Mouse (Mus musculus): ENCODE data around the gene Leng1.

DNA sequence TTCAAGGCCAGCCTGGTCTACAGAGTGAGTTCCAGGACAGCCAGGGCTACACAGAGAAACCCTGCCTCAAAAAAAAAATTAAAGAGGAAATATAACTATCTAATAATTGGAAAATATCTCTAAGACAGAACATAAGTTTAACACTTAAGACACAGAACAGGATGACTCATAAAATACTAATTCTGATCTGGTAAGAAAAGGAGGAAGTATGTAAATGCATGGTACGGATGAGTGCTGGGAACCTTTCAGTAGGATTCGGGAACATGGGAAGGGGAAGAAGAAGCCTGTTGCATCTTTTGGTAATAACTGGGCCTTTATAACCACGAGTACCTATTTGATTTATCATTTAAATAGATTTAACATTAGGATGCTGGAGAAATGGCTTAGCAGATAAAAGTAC, 51.6 kb downstream of the Leng1 start:
- no peak for TF ChIP-seq EP300 (IDR thresholded peaks at IDR 0.05; ENCODE audit: low read depth)
- no peak for TF ChIP-seq CTCF (IDR thresholded peaks at IDR 0.05; ENCODE audit: low read depth)
